In genomic region chr2:103430712-103431111, GRCm38 (mm10) we compare ENCODE assay signal across 22 mouse cellular contexts.
DNase-seq lines count a peak whose midpoint lies in the region; ATAC-seq lines count a peak whose summit lies in the region.
"Had no signal": no experiment of that assay in that cellular context is flagged by ENCODE, and none has a peak within 500 bp of the region (broad histone marks: within the 10 kb centered on the region; RNA-seq: fewer than 3 reads in every experiment).

No protein-coding gene starts in this region.

- ATAC-seq in frontal cortex, adult (ENCODE audit: low TSS enrichment), result peak; percentile 62
- ATAC-seq: forebrain, embryonic 15.5 days; hindbrain, embryonic 16.5 days; lung, postnatal 0 days had no signal

- no peak for DNase-seq in frontal cortex, postnatal 14 days (ENCODE audit: low spot score in 2 of 2)
- DNase-seq in brain, adult 2 months (ENCODE audit: low read depth, low spot score), result peak; percentile 59
- peak; percentile 75 for DNase-seq in kidney, adult 9 months
- DNase-seq in kidney, postnatal 25 days, result peak; percentile 46 to 87
- no peak for DNase-seq in urinary bladder, postnatal 4 days (ENCODE audit: low spot score in 2 of 2)
- DNase-seq in lung, postnatal 14 days, result no peak
- no peak for DNase-seq in thymus, adult 18-20 months
- DNase-seq: adrenal gland, postnatal 14 days; cerebellum, adult 11 months; cerebellum, adult 9-11 months; embryo, embryonic 11 days; gastrocnemius, postnatal 10 days; heart, postnatal 14 days; liver, embryonic 13.5 days; lung, adult 18-20 months; midbrain, embryonic 14.5 days; right cerebral cortex, postnatal 25 days; thymus, adult 2 months had no signal

Comparison
In these comparisons a context has a peak if more than half of its experiments do, and no peak if none do; other contexts are left out.
1. DNase-seq: peak in brain, adult 2 months (single experiment), kidney, adult 9 months (single experiment) and kidney, postnatal 25 days (2 of 2); none in frontal cortex, postnatal 14 days (0 of 2), urinary bladder, postnatal 4 days (0 of 2), lung, postnatal 14 days (single experiment) and thymus, adult 18-20 months (0 of 2).